Mouse (Mus musculus): ENCODE data around the gene S100b. TPM values are rescaled to one million over a fixed set of nuclear protein-coding genes. Genes with fewer than 3 reads are reported as not detected.
A peak's percentile ranks its signal among the peaks of the same experiment; 100 is the strongest.

Gene S100b
- polyA plus RNA-seq, 2 experiments, result 0.06 TPM; not detected in 1

DNA sequence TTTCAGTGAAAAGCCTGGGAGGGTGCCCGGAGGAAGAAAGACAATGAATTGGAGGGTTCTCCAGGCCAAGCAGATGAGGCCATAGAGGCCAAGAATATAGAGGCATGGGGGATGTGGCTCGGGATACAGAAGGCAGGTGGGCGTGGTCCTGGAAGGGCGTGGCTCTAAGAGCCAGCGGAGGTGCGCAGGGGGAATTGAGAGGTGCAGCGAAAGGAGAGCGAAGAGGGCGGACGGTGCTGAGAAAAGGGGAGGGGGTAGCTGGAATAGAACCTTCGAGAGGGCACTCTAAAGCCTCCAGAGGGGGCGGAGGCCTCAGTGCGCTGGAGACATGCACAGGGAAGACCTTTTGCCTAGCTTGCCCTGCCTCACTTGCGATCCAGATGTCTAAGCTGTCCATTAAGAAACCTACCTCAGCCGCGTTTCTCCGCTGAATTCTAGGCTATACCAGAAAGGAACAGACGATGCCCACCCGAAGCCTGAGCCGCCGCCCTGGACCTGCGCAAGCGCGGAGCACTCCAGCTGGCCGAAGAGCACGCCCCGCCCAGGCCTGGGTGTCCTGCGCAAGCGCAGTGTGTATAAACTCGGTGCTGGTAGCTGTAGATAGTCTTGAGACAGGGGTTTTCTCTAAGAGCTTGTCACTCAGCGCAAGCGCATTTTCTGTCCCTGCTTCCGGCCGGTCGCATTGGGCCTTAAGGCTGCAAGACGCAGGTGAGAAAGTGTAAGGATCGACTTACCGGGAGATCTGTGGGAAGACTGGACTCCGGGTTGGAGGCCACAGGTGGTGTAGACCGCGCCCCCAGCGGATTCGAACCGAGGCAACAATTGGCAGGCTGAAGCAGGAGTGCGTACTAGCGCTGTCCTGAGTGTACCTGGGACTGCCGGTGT lies 16.1 kb upstream of the S100b start, which contains the start of gene Prmt2:
Prmt2 (minus strand) TSS at position 525 of the 885 bp plus-strand sequence.
- no peak for TF ChIP-seq EP300 (IDR thresholded peaks at IDR 0.05; ENCODE audit: low read depth)
- peak; percentile 58 for TF ChIP-seq CTCF (IDR thresholded peaks at IDR 0.05; ENCODE audit: low read depth)
- Histone ChIP-seq H3K4me3 (ENCODE audit: insufficient read depth in 1 of 2, low read depth in 2 of 2, low read length in 2 of 2) (peak within 1 kb of the TSS; percentile 70 to 86), H3K36me3 (replicated peaks; ENCODE audit: control insufficient read depth, insufficient read depth, low read depth) (no peaks in the 10 kb centered on the region), H3K4me2 (ENCODE audit: low read depth) (peak within 1 kb of the TSS; percentile 97), H3K4me1 (replicated peaks; ENCODE audit: control insufficient read depth in 2 of 2, insufficient read depth in 2 of 2, low read length in 1 of 2) (peaks cover 3% of the 10 kb centered on the region in 2 experiments; a peak in 1 of 4 replicates), H3K9ac (replicated peaks) (peak within 1 kb of the TSS; percentile 63), H3K27ac (peak within 1 kb of the TSS; percentile 27; the same call in 1 of the 2 replicates), H3K27me3 (ENCODE audit: control insufficient read depth, insufficient read depth, low read length) (no peaks in the 10 kb centered on the region), H3K9me3 (ENCODE audit: control insufficient read depth, low read length) (no peaks in the 10 kb centered on the region)
- WGBS (ENCODE audit: insufficient replicate concordance), result under 1% methylated on average over 47 of the region's 47 CpGs
- DNase-seq (ENCODE audit: low read depth in 3 of 3, low spot score in 3 of 3), result peak; percentile 80 to 86 (median 80)
- peak; percentile 99 for ATAC-seq (ENCODE audit: insufficient read depth)

DNA sequence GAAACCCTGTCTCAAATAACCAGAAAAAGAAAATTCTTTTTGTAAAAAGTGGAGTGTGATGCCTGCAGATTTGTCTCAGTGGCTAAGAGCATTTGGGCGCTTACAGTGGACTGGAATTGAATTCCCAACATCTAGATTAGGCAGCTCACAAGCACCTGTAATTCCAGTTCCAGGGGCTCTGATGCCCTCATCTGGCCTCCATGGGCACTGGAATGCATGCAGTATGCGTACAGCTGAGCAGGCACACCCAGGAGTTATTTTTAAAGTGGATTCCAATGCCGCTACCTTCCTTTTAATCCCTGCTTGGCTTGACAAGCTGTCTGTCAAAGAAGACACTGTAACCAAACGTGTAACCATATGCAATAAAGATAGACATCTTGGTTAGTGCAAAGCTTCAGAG lies 14.3 kb upstream of the S100b start:
- TF ChIP-seq EP300 (IDR thresholded peaks at IDR 0.05; ENCODE audit: low read depth), result no peak
- no peak for TF ChIP-seq CTCF (IDR thresholded peaks at IDR 0.05; ENCODE audit: low read depth)
- H3K4me2 ChIP-seq (ENCODE audit: low read depth), result no peak overlapping the region
- ATAC-seq (ENCODE audit: insufficient read depth) (no peak), DNase-seq (ENCODE audit: low read depth in 3 of 3, low spot score in 3 of 3) (no peak)
- 53% methylated on average over 4 of the region's 4 CpGs for WGBS (ENCODE audit: insufficient replicate concordance)
- H3K9me3 ChIP-seq (ENCODE audit: control insufficient read depth, low read length), result no peaks in the 10 kb centered on the region
- H3K27me3 ChIP-seq (ENCODE audit: control insufficient read depth, insufficient read depth, low read length), result no peaks in the 10 kb centered on the region
- peaks cover 3% of the 10 kb centered on the region in 2 experiments; a peak in 1 of 4 replicates for H3K4me1 ChIP-seq (replicated peaks; ENCODE audit: control insufficient read depth in 2 of 2, insufficient read depth in 2 of 2, low read length in 1 of 2)
- no peak overlapping the region for H3K27ac ChIP-seq
- no peak overlapping the region for H3K9ac ChIP-seq (replicated peaks)
- H3K36me3 ChIP-seq (replicated peaks; ENCODE audit: control insufficient read depth, insufficient read depth, low read depth), result no peaks in the 10 kb centered on the region
- no peak overlapping the region for H3K4me3 ChIP-seq (ENCODE audit: insufficient read depth in 1 of 2, low read depth in 2 of 2, low read length in 2 of 2)

DNA sequence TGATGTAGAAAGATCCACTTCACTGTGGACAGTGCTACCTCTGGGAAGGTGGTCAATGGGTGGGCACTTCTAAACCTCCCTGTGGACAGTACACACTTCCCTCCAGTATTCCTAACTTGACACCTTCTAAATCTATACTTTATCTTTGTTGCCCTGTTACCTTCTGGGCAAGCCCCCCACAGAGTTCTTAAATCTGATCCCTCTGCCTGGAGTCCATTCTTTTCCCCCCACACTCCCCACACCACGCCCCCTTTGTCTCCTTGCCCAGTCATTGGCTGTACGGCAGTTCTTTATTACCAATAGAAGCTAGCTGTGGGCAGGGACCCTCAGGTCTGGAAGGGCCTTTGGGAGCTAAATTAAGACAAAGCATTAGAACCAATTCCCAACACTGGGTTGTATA lies 8.5 kb upstream of the S100b start:
- TF ChIP-seq CTCF (IDR thresholded peaks at IDR 0.05; ENCODE audit: low read depth), result no peak
- no peak for TF ChIP-seq EP300 (IDR thresholded peaks at IDR 0.05; ENCODE audit: low read depth)
- Histone ChIP-seq H3K9ac (replicated peaks) (no peak overlapping the region), H3K27me3 (ENCODE audit: control insufficient read depth, insufficient read depth, low read length) (no peaks in the 10 kb centered on the region), H3K4me2 (ENCODE audit: low read depth) (no peak overlapping the region), H3K9me3 (ENCODE audit: control insufficient read depth, low read length) (no peaks in the 10 kb centered on the region), H3K4me1 (replicated peaks; ENCODE audit: control insufficient read depth in 2 of 2, insufficient read depth in 2 of 2, low read length in 1 of 2) (no peaks in the 10 kb centered on the region), H3K36me3 (replicated peaks; ENCODE audit: control insufficient read depth, insufficient read depth, low read depth) (no peaks in the 10 kb centered on the region), H3K27ac (no peak overlapping the region), H3K4me3 (ENCODE audit: insufficient read depth in 1 of 2, low read depth in 2 of 2, low read length in 2 of 2) (no peak overlapping the region)
- whole genome bisulfite sequencing (ENCODE audit: insufficient replicate concordance), result 57% methylated on average over 2 of the region's 2 CpGs
- ATAC-seq (ENCODE audit: insufficient read depth) (no peak), DNase-seq (ENCODE audit: low read depth in 3 of 3, low spot score in 3 of 3) (no peak)

DNA sequence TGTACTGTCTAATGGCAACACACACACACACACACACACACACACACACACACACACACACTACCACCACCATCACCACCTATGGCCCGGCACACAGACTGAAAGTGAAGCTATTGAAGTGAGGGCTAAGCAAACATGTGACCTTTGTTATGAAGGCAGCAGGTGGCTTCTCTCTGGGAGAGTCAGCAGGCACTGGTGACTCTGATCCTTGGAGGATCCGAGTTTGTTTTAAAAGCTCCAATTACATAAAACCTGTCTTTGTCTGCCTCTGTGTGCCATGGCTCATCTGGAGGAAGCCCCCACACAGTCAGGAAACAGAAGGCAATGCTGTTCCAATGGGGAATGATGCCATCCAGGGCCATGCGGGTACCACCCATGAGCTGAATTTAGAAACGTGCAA lies 7.1 kb upstream of the S100b start:
- ATAC-seq (ENCODE audit: insufficient read depth), result no peak
- no peak overlapping the region for H3K4me2 ChIP-seq (ENCODE audit: low read depth)
- TF ChIP-seq EP300 (IDR thresholded peaks at IDR 0.05; ENCODE audit: low read depth), result no peak
- TF ChIP-seq CTCF (IDR thresholded peaks at IDR 0.05; ENCODE audit: low read depth), result no peak
- H3K4me3 ChIP-seq (ENCODE audit: insufficient read depth in 1 of 2, low read depth in 2 of 2, low read length in 2 of 2), result no peak overlapping the region
- H3K9ac ChIP-seq (replicated peaks), result no peak overlapping the region
- H3K36me3 ChIP-seq (replicated peaks; ENCODE audit: control insufficient read depth, insufficient read depth, low read depth), result no peaks in the 10 kb centered on the region
- H3K4me1 ChIP-seq (replicated peaks; ENCODE audit: control insufficient read depth in 2 of 2, insufficient read depth in 2 of 2, low read length in 1 of 2), result no peaks in the 10 kb centered on the region
- 40% methylated on average over 4 of the region's 4 CpGs for WGBS (ENCODE audit: insufficient replicate concordance)
- no peak for DNase-seq (ENCODE audit: low read depth in 3 of 3, low spot score in 3 of 3)
- H3K9me3 ChIP-seq (ENCODE audit: control insufficient read depth, low read length), result no peaks in the 10 kb centered on the region
- H3K27me3 ChIP-seq (ENCODE audit: control insufficient read depth, insufficient read depth, low read length), result no peaks in the 10 kb centered on the region
- H3K27ac ChIP-seq, result no peak overlapping the region

DNA sequence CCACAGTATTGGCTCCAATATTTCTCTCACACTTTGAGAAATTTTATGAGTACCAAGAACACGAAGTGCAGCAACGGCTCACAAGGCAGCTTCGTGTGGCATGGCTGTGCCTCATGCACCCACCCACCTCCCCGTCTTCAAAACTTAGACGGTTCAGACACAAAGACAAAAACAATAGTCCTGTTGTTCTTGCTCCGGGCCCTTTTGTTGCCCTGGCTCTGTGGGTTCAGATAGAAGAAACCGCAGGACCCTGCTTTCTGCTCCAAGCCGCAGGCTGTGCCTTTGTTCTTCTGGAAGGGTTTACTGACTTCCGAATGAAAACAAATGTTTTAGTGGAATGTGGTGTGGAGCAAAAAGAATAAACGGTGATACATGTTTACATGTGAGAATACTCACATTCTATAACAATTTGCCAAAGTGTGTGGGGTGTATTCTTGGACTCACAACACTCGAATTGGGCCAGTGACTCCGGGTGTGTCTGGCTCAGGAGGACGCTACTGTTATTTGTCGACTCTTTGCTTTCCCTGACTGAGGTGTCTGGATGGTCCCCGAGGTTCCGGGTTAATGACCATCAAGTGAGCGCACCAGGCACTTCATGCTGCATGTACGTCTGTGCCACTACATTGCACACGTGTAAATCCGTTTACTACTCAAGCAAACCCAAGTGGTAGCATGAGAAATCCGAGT lies 5.5 kb upstream of the S100b start:
- no peak overlapping the region for H3K27ac ChIP-seq
- H3K36me3 ChIP-seq (replicated peaks; ENCODE audit: control insufficient read depth, insufficient read depth, low read depth), result no peaks in the 10 kb centered on the region
- H3K4me2 ChIP-seq (ENCODE audit: low read depth), result no peak overlapping the region
- DNase-seq (ENCODE audit: low read depth in 3 of 3, low spot score in 3 of 3), result no peak
- no peak for ATAC-seq (ENCODE audit: insufficient read depth)
- H3K4me3 ChIP-seq (ENCODE audit: insufficient read depth in 1 of 2, low read depth in 2 of 2, low read length in 2 of 2), result no peak overlapping the region
- TF ChIP-seq EP300 (IDR thresholded peaks at IDR 0.05; ENCODE audit: low read depth), result no peak
- TF ChIP-seq CTCF (IDR thresholded peaks at IDR 0.05; ENCODE audit: low read depth), result no peak
- no peaks in the 10 kb centered on the region for H3K4me1 ChIP-seq (replicated peaks; ENCODE audit: control insufficient read depth in 2 of 2, insufficient read depth in 2 of 2, low read length in 1 of 2)
- WGBS (ENCODE audit: insufficient replicate concordance), result 63% methylated on average over 21 of the region's 21 CpGs
- H3K27me3 ChIP-seq (ENCODE audit: control insufficient read depth, insufficient read depth, low read length), result no peaks in the 10 kb centered on the region
- no peaks in the 10 kb centered on the region for H3K9me3 ChIP-seq (ENCODE audit: control insufficient read depth, low read length)
- H3K9ac ChIP-seq (replicated peaks), result no peak overlapping the region
